Mouse (Mus musculus) bone marrow, adult 2 months (tissue): ENCODE results near the gene Stx1b.

Experiments
- CTCF ChIP-seq: fragments of 200-500 bp; IDR thresholded peaks from 2 replicates; pipeline ENCODE4 v1.5.1; 2011; ENCODE audit warnings: low read length, control low read depth; ENCODE audit not compliant: control insufficient read depth, insufficient read depth
- POLR2A ChIP-seq: fragments of 200-500 bp; IDR thresholded peaks from 2 replicates; pipeline ENCODE4 v1.6.1; 2011; ENCODE audit warnings: low read depth, mild to moderate bottlenecking, control low read depth, low read length, borderline replicate concordance; ENCODE audit not compliant: control insufficient read depth

GRCm38 (mm10) chr7:127766851-127767609, 57.3 kb downstream of the Stx1b start:
- TF ChIP-seq CTCF (no peak), POLR2A (peak; percentile 85)
